Mouse (Mus musculus): ENCODE results near the gene Ago3. TPM values are rescaled to one million over a fixed set of nuclear protein-coding genes. Genes with fewer than 3 reads are reported as not detected.

Gene Ago3
- 10 to 100 TPM; 16.2 to 21.6 TPM for total RNA-seq (2021)
- long read RNA-seq, experiment 1, partial matches to known transcripts, result 0 of 3 reads
- long read RNA-seq, experiment 1, other reads (novel, unspliced or antisense), result 3 of 3 reads
- long read RNA-seq, experiment 2, partial matches to known transcripts, result 2 of 4 reads
- long read RNA-seq, experiment 2, other reads (novel, unspliced or antisense), result 2 of 4 reads

DNA sequence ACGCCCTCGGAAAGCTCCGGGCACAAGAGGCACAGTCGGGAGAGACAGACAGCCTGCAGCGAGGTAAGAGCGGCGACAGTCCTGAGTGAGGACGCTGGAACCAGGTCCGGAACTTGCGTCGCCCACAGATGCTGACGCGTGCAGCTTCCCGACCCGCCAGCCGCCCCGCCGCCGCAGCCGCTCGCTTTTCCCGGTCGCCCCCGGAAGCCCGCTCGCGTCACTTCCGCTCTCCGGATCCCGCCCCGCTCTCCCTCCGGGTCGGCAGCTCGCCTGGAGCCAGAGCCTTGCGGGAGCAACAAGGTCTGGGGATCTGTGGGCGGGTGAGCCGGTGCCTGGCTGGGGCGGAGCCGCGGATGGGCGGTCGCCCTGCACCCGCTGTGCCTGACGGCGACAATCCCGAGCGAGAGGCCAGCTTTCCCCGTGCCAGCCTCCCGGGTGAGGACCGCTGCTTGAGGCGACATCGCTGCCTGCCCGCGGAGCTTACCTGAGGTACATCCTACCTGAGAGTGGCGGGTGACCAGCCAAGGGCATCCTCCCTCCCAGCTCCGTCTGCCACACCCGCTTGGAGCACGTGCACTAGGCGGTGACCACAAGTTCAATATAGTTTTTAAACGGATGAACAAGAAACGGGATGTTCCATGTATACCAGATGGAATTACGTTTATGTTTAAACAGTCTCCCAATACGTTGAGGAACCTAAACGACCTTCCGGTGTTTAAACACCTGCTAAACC lies at the start of gene Ago3:
Gene Ago3 (minus strand): TSS at position 210 of the 733 bp plus-strand sequence.
- peak; percentile 83 to 87 for DNase-seq (ENCODE audit: low spot score in 2 of 2)

DNA sequence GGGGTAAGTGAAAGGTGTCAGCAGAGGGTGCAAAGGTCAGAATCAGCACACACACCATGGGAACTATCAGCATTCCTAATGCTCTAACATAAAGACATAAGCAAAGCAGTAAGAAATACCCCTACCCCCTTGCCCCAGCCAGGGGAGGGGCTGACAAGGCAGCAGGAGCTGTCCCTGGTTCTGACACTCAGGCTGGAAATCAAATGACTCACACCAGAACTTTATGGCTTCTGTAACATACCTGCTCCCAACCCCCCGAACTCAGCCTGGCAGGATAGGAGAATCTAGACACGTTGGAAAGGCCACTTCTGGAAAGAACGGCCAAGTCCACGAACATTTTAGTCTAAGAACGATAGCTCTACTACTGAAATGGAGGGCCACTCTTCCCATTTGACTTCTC lies 43.7 kb upstream of the Ago3 start:
- no peak for DNase-seq (ENCODE audit: low spot score in 2 of 2)

DNA sequence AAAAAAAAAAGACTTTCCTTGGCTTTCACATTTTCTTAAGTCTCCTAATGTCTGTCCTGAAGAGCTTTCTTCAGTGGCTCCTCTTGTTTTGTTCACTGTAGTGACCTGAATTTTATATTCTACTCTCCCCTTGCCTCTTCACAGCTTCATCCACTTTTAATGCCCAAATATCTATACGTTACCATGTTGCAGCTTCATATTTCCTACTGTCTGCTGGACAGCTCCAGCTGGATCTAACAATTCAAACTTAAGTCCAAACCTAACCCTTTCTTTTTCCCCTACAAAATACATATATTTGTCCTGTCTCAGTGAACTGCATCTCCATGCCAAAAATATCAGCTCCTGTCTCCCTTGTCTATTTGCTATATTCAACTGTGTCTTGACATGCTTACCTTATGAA lies 40.0 kb upstream of the Ago3 start:
- DNase-seq (ENCODE audit: low spot score in 2 of 2), result no peak

DNA sequence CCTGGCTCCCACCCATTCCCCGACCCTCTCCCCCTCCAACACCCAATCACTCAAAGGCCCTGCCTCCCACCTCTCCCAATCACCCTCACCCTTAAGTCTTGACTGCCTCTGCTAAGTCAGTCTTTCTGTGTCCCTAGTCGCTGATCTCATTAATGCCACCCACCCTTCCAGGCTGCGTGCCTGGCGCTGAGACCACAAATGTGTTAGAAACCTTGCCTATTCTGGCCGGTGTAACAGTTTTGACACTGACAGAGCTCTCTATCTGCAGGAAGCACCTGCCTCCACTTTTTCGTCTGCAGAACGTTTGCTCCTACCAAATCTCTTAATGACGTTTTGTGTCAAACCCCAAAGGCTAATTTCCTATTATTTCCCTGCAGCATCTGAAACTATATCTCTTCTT lies 39.6 kb upstream of the Ago3 start:
- no peak for DNase-seq (ENCODE audit: low spot score in 2 of 2)

DNA sequence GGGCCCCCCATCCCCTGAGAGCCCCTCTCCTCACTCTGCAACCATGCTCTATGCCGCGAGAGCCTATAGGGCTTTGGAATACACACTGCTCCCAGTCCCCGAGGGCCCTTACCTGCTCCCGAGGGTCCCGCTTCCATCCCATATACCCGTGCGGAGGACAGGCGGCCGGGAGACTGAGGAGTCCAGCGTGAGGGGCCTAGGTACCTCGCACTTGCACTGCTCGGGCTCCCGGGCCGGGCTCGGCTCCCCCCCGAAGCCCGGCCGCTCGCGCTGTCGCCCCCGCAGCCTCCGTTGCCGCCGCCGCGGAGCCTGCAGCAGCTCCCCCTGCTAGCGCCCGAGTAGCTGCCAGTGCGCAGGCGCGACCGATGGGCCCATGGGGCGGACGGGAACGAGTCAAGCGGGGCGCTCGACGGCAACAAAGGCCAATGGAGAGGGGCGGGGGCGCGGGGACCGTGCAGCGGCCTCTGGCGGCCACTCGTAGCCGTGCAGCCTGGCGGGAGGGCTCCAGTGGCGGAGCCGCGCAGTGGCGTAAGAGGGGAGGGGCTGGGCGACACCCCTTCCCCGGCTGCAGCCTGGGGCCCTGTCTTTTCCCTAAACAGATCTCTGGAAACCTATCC lies 39.0 kb upstream of the Ago3 start, which contains the start of gene Ago1:
Gene Ago1 (minus strand): TSS at position 299 of the 617 bp plus-strand sequence.
- peak; percentile 91 to 96 for DNase-seq (ENCODE audit: low spot score in 2 of 2)

DNA sequence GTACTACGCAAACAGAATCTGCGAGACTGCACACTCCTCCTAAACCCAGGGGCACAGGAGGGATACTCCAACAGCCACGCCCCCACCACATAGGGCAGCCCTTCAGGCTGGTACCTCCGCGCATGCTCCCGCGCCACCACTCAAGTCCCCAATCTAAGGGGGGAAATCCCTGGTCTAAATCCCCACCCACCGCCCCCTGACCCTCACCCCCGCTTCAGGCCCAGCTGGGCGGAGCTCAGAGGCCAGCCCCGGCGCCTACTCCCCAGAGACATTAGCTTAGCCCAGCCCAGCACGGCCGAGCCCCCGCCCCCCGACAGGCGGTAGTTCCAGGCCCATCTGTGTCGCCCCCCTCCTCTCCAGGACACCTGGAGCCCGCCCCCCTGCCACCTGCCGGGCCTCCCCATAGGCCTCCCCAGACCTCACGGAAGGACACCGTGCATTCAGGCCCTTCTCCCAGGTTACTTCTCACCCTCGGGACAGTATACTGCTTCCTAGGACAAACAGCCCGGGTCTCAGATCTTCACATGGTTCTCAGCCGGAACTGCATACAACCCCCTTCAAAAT lies 38.4 kb upstream of the Ago3 start:
- DNase-seq (ENCODE audit: low spot score in 2 of 2), result peak; percentile 35 to 44

DNA sequence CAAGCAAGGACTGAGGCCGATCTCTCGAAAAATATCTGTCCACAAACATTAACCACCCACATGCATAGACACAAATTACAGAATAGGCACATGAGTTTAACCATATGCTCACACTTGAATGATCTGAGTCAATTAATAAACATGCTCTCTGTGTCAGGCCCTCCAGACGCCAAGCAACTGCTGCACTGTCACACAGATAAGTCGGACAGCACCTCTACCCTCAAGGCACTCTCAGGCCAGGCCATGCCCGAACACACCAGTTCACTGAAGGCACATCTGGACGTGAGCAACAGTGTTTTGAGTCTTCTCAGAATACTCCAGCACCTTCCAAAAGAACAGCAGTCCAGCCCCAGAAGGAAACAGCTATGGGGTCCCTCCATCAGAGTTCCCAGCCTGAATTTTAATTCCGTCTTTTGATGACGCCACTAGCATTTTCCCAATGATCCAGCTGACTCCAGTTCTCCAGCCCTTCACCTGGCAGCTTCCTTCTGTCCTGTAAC lies 36.9 kb upstream of the Ago3 start:
- no peak for DNase-seq (ENCODE audit: low spot score in 2 of 2)

DNA sequence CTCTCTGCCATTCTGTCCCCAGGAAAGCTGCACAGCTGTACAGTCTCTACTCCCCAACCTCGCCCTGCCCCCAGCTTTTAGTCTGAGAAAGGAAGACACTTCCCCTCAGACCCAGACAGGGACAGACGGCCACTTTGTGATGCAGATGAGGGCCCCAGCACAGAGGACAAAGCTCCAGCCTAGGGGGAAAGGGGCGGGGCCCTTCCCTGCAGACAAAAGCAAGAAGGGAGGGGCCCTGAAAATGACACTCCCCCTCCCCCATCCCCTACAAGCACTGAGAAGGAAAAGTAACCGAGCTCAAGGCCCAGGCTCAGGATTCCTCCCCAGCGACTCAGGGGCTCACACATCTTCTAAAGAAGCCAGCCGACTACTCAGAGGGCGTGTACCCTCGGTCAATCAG lies 36.5 kb upstream of the Ago3 start:
- no peak for DNase-seq (ENCODE audit: low spot score in 2 of 2)

DNA sequence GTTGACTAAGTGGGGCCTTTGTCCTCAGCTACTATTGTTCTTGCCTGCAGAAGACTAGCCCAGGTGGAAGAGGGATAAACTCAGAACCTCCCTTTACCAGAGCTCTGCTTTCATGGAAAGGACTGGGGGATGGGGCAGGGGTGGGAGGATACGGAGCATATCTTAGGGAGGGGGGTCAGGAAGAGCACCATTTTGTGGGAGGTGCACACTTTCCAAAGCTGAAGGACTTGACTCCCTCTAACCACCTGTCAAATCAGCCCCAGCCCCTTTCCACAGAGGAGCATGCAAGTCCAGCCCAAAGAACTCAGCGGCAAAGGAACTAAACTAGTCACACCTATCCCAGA lies 35.5 kb upstream of the Ago3 start:
- no peak for DNase-seq (ENCODE audit: low spot score in 2 of 2)

DNA sequence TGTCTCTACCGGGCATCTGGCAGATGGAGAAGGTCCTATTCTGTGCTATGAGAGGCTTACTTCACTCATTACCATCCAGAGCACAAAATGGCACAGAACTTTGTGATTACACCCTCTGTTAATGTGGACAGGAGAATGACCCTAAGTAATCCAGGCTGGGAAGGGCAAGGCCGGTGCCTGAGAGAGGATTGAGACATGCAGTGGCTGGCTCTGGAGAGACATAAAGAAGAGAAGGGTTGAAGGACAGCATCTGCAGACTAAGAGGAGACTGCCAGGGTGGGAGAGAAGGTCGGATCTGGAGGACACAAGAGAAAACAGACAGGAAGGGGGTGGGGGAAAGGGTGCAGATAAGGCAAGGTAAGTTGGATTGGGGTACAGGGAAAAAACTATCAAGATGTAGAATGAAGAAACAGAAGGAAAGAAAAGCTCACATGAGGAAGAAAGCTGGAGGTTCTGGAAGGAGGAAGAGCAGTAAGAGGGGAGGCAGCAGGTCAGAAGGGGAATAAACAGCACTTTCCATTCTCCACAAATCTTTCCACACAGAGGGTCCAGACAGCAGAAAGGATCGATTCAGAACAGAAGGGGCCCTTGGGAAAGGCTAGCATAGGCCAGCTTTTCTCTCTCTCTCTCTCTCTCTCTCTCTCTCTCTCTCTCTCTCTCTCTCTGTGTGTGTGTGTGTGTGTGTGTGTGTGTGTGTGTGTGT lies 35.0 kb upstream of the Ago3 start:
- DNase-seq (ENCODE audit: low spot score in 2 of 2), result no peak

DNA sequence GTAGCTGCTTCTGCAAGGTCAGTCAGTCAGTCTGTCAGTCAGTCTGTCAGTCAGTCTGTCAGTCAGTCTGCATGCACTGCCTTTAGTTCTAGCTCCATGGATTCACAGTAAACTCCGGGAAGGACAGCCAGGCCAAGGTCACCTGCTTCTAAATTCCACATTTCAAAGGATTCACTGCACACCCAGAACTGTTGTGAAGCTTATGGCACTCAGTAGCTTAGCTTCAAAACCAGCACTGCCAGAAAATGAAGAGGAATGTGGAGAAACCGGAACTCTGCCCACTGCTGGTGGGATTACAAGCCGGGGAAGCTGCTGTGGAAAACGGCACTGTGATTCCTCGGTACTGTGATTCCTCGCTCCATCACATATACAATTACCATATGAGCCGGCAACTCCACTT lies 26.1 kb upstream of the Ago3 start:
- no peak for DNase-seq (ENCODE audit: low spot score in 2 of 2)

DNA sequence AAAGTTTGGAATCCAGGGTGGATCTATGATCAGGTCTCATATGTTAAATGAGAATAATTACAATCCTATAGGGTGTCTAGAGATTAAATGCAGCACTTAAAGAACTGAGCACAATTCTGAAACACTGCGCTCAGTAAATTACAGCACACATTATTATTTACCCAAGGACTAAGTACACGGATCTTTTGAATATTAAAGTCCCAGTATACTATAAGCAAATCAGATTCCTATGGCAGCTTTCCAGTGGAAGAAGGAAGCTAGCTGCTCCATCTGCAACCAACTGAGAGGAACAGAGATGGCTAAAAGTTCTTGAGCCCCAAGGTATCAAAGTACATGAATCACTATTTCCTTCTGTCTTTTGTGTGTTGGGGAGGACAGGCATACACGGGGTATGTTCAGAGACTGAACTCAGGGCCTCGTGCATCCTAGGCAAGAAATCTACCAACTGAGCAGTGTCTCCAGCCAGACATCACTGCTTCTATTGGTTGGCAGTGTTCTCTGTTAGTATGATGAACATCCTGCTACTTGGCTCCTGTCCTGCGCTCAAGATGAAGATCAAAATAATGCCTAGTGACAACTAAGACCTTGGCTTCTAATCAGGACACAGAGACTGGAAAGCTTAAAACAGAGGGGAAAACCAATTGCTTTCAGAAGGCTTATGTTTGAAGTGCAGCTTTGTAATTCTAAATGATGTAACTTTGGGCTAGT lies 25.3 kb upstream of the Ago3 start:
- DNase-seq (ENCODE audit: low spot score in 2 of 2), result no peak

DNA sequence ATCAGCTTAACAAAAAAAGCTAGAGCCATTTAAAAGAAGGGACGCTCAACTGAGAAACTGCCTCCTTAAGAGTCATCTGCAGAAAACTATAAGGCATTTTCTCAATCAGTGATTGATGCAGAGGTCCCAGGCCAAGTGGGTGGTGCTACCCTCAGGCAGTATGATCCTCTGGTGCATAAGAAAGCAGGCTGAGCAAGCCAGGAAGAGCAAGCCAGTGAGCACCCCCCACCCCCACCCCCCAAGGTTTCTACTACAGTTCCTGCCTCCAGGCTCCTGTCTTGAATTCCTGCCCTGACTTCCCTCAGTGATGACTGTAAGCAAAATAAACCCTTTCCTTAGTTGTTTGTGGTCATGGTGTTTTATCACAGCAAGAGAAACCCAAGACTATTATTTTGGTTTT lies 20.9 kb upstream of the Ago3 start:
- DNase-seq (ENCODE audit: low spot score in 2 of 2), result no peak

DNA sequence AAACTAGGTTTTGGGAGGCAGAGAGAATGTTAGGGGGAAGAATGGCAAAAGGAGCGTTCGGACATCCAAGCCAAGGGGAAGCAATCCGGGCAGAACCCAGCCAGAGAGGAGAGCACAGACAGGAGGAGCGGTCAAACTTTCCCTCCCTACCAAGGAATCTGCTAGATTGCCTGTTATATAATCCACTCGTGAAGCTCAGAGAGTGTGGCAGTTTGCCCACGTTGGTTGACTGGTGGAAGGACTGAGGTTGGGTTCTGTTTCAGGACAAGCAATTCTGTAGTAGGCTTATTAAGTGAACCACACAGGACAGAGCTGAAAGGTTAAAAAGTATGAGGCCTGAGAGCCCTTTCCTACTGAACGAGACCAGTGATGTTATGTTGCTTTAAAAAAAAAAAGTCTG lies 17.8 kb upstream of the Ago3 start:
- DNase-seq (ENCODE audit: low spot score in 2 of 2), result no peak

DNA sequence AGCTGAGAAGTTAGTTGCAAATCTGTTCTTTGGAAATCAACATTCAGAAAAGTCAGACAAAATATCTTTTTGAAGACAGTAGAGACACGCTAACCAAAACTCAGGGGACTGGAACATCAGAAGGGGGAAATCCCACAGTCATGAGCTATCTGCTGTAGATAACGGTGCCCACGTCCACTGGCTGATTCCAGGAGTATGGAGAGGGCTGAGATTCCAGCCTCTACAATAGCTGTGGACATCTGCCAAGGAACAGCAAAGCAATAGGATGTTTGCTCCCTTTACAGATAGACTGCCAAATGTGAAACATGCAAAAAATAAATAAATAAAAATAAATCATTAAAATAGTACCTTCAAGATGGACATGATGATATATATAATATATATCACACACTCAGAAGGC lies 15.2 kb upstream of the Ago3 start:
- DNase-seq (ENCODE audit: low spot score in 2 of 2), result no peak

DNA sequence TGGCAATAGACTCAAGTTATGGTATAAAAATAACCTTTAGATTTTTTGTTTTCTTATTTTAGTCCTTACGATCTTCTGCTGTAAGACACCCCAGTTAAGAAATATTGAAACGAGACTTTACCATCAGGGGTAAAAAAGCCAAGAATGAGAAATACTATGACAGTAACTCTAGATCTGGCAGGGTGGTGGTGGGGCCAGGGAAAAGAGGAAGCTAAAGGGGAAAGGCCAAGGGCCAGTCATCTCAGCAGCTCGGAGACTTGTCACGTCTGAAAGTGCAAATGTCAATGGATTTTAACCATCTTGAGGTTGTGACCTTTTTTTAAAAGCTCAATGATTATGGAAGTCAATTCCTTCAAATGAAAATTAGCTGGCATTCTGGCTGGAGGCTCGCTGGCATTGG lies 8.9 kb upstream of the Ago3 start:
- no peak for DNase-seq (ENCODE audit: low spot score in 2 of 2)

DNA sequence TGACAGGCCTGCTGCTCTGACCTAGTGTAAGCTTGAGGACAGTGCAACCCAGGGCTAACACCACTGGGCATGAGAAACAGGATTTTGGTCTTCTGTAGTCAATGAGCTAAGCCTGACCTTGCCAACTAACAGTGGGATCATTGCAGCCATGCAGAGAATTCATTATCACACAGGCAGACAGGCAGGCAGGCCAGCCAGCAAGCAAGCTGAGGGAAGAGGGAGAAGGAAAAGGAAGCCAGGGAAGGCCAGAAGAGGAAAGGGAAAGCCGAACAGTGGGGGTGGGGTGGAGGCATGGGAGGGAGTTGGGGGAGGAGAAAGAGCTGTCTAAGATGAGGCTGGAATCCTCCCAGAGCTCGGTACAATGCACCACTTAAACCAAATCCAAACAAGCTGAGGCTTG lies 6.9 kb upstream of the Ago3 start:
- no peak for DNase-seq (ENCODE audit: low spot score in 2 of 2)

DNA sequence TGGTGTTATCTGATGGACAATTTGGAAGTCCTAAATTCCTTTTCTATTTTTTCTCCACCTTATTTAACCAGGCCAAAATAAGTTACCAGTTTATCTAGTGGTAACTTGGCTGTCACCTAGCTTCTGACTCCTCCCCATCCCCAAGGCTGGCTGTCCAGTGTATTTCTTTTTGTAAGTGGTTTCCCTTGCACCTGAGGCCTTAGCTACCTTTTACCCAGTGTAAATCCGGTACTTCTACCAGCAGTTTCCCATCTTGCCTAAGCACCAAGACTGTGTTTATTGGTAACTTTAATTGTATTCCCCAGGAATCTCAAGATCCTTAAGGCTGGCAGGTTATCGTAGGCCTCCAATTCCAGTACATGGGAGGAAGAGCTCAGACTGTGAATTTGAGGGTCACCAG lies 4.7 kb upstream of the Ago3 start:
- no peak for DNase-seq (ENCODE audit: low spot score in 2 of 2)

DNA sequence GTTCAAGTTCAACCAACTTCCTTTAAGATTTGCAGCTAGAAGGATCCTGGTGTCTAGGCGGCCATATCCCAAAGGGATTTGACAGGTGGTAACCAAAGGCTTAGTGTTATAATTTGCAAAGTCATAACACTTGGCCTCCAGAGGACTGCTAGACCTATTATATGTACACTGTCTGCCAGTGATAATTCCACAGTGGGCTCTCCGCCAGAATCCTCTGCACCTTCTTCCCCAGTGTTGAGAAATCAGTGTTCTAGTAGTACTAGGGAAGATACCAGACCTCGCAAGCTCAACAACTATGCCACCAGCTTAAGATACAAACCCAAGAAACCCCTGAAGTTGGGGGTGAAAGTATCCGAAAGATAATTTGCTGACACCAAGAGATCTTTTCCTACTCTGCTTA lies 3.8 kb upstream of the Ago3 start:
- DNase-seq (ENCODE audit: low spot score in 2 of 2), result no peak

DNA sequence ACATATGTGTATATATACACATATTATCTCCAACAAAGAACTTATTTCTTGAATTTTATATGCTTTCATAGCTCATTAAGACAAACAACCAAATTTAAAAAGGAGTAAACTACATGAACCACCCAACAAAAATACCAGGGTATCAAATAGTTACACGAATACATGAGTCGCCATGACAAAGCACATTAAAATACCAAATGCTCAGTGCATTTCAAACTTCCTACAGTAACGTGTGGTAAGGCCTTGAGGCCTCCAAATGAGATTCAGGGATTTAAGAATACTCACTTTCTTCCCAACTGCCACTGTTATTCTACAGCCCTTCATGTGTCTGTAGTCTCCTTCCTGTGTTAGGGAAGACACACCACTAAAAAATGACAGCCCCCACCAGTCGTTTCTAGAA lies 2.4 kb upstream of the Ago3 start:
- DNase-seq (ENCODE audit: low spot score in 2 of 2), result no peak

Data from adrenal gland, postnatal 4 days (tissue).